Mouse (Mus musculus) myocyte (in vitro differentiated cells): ENCODE data around the gene Axin1. TPM values are rescaled to one million over a fixed set of nuclear protein-coding genes. Genes with fewer than 3 reads are reported as not detected.
"Not testable (repeated sequence)": the region's sequence is repeated elsewhere in the genome, so short reads cannot be mapped to it uniquely, and the experiment has no call there.

Experiments used
- H3K27me3 ChIP-seq: one replicate; pipeline ENCODE4 v1.6.1; 2011; ENCODE audit not compliant: control insufficient read depth, insufficient read depth, insufficient read length
- H3K36me3 ChIP-seq: one replicate; pipeline ENCODE4 v1.6.1; 2011; ENCODE audit not compliant: control insufficient read depth, insufficient read depth
- H3K4me2 ChIP-seq: one replicate; pipeline ENCODE4 v1.6.1; 2011; ENCODE audit warnings: low read depth, control low read depth
- H3K4me3 ChIP-seq: one replicate; pipeline ENCODE4 v1.5.1; 2011; ENCODE audit warnings: mild to moderate bottlenecking, control low read depth, moderate library complexity
- H3K79me2 ChIP-seq: one replicate; pipeline ENCODE4 v1.6.1; 2011; ENCODE audit not compliant: control insufficient read depth, insufficient read depth
- H3ac ChIP-seq: one replicate; pipeline ENCODE4 v1.6.1; 2011; ENCODE audit not compliant: control insufficient read depth, insufficient read length
- CEBPB ChIP-seq: IDR thresholded peaks from 2 replicates; pipeline ENCODE4 v1.6.1; 2011; ENCODE audit warnings: mild to moderate bottlenecking, moderate library complexity; ENCODE audit not compliant: poor library complexity, insufficient read depth, severe bottlenecking
- E2F4 ChIP-seq: IDR thresholded peaks from one replicate; pipeline ENCODE4 v1.6.1; 2011; ENCODE audit warnings: mild to moderate bottlenecking, control low read depth, moderate library complexity; ENCODE audit not compliant: insufficient read depth
- MAX ChIP-seq: IDR thresholded peaks from one replicate; pipeline ENCODE4 v1.6.1; 2011; ENCODE audit warnings: low read depth, mild to moderate bottlenecking, control low read depth
- MYOD1 ChIP-seq, 3 experiments: IDR thresholded peaks; one replicate each; pipeline ENCODE4 v1.6.1; 2011; ENCODE audit warnings: control low read depth in 2 of 3, low read depth in 2 of 3, mild to moderate bottlenecking in 2 of 3, moderate library complexity in 1 of 3; ENCODE audit not compliant: insufficient read length in 2 of 3, control insufficient read depth in 1 of 3
- MYOG ChIP-seq, 3 experiments: IDR thresholded peaks; one replicate each; pipeline ENCODE4 v1.6.1; 2011; ENCODE audit warnings: control low read depth in 2 of 3, low read depth in 2 of 3, mild to moderate bottlenecking in 2 of 3; ENCODE audit not compliant: insufficient read length in 2 of 3, control insufficient read depth in 1 of 3, insufficient read depth in 1 of 3
- POLR2A ChIP-seq: IDR thresholded peaks from one replicate; pipeline ENCODE4 v1.6.1; 2011; ENCODE audit warnings: low read depth, mild to moderate bottlenecking, control low read depth, moderate library complexity; ENCODE audit not compliant: insufficient read length
- POLR2AphosphoS2 ChIP-seq: IDR thresholded peaks from one replicate; pipeline ENCODE4 v1.6.1; 2011; ENCODE audit warnings: low read depth, control low read depth; ENCODE audit not compliant: insufficient read length
- REST ChIP-seq: IDR thresholded peaks from one replicate; pipeline ENCODE4 v1.6.1; 2011; ENCODE audit warnings: mild to moderate bottlenecking, control low read depth, moderate library complexity; ENCODE audit not compliant: insufficient read depth, insufficient read length
- SRF ChIP-seq: IDR thresholded peaks from one replicate; pipeline ENCODE4 v1.6.1; 2011; ENCODE audit warnings: low read depth; ENCODE audit not compliant: control insufficient read depth, insufficient read length
- TCF12 ChIP-seq: IDR thresholded peaks from one replicate; pipeline ENCODE4 v1.6.1; 2011; ENCODE audit warnings: mild to moderate bottlenecking, control low read depth; ENCODE audit not compliant: poor library complexity, insufficient read depth, severe bottlenecking
- TCF3 ChIP-seq: IDR thresholded peaks from one replicate; pipeline ENCODE4 v1.6.1; 2011; ENCODE audit warnings: low read depth, control low read depth; ENCODE audit not compliant: insufficient read length
- USF1 ChIP-seq: IDR thresholded peaks from one replicate; pipeline ENCODE4 v1.6.1; 2011; ENCODE audit warnings: low read depth, mild to moderate bottlenecking, control low read depth, moderate library complexity
- polyA plus RNA-seq: library from polyadenylated mRNA; unstranded; fragments of >200 nt; fragmentation: generic; extraction: Trizol; gene quantifications from one replicate; pipeline ENCODE4 v1.2.1, GENCODE M21; 2012; ENCODE audit warnings: missing spikeins

Axin1 gene
- polyA plus RNA-seq, 1 experiment, result 26.5 TPM

- Histone ChIP-seq H3K79me2 (peaks cover 95% of the 10 kb centered on the region), H3K4me2 (no peak overlapping the region), H3K4me3 (no peak overlapping the region), H3K27me3 (no peaks in the 10 kb centered on the region), H3K36me3 (peaks cover 7% of the 10 kb centered on the region), H3ac (no peak overlapping the region)
- no peak for TF ChIP-seq USF1
- TF ChIP-seq REST, result no peak
- TF ChIP-seq MYOG (IDR thresholded peaks at IDR 0.05; ENCODE audit: control insufficient read depth in 1 of 3, insufficient read depth in 1 of 3, insufficient read length in 2 of 3, low read depth in 2 of 3), result no peak
- TF ChIP-seq CEBPB, result no peak
- TF ChIP-seq POLR2A, result no peak
- TF ChIP-seq MAX, result no peak
- no peak for TF ChIP-seq TCF3
- TF ChIP-seq POLR2AphosphoS2, result no peak
- TF ChIP-seq E2F4, result no peak
- no peak for TF ChIP-seq MYOD1 (IDR thresholded peaks at IDR 0.05; ENCODE audit: control insufficient read depth in 1 of 3, insufficient read length in 2 of 3, low read depth in 2 of 3)
Observed at GRCm38 (mm10) chr17:26143386-26143785, 4.9 kb downstream of the Axin1 start.

GRCm38 (mm10) chr17:26149056-26149455, 10.6 kb downstream of the Axin1 start:
- Histone ChIP-seq H3ac (no peak overlapping the region), H3K79me2 (peaks cover 74% of the 10 kb centered on the region), H3K27me3 (no peaks in the 10 kb centered on the region), H3K4me3 (no peak overlapping the region), H3K36me3 (peaks cover 13% of the 10 kb centered on the region), H3K4me2 (no peak overlapping the region)
- TF ChIP-seq REST, result no peak
- TF ChIP-seq POLR2A, result no peak
- TF ChIP-seq TCF12, result no peak
- no peak for TF ChIP-seq CEBPB
- TF ChIP-seq TCF3, result no peak
- no peak for TF ChIP-seq MYOG (IDR thresholded peaks at IDR 0.05; ENCODE audit: control insufficient read depth in 1 of 3, insufficient read depth in 1 of 3, insufficient read length in 2 of 3, low read depth in 2 of 3)
- no peak for TF ChIP-seq E2F4
- TF ChIP-seq MYOD1 (IDR thresholded peaks at IDR 0.05; ENCODE audit: control insufficient read depth in 1 of 3, insufficient read length in 2 of 3, low read depth in 2 of 3), result no peak
- TF ChIP-seq MAX, result no peak

- peaks cover 6% of the 10 kb centered on the region for H3K36me3 ChIP-seq
- H3K4me3 ChIP-seq, result no peak overlapping the region
- no peak for TF ChIP-seq REST
- TF ChIP-seq E2F4, result no peak
- no peak for TF ChIP-seq SRF
- TF ChIP-seq USF1, result no peak
- TF ChIP-seq TCF12, result no peak
- TF ChIP-seq MYOD1 (IDR thresholded peaks at IDR 0.05; ENCODE audit: control insufficient read depth in 1 of 3, insufficient read length in 2 of 3, low read depth in 2 of 3), result no peak
- TF ChIP-seq POLR2A, result no peak
- no peak for TF ChIP-seq MAX
- H3K4me2 ChIP-seq, result no peak overlapping the region
- no peaks in the 10 kb centered on the region for H3K27me3 ChIP-seq
- H3K79me2 ChIP-seq, result peaks cover 60% of the 10 kb centered on the region
- H3ac ChIP-seq, result no peak overlapping the region
Observed at GRCm38 (mm10) chr17:26151886-26152630, 13.6 kb downstream of the Axin1 start.

- Histone ChIP-seq H3K4me2 (no peak overlapping the region), H3K27me3 (no peaks in the 10 kb centered on the region)
- TF ChIP-seq POLR2A (no peak), MYOD1 (IDR thresholded peaks at IDR 0.05; ENCODE audit: control insufficient read depth in 1 of 3, insufficient read length in 2 of 3, low read depth in 2 of 3) (no peak), MAX (no peak), SRF (no peak), USF1 (no peak), TCF12 (no peak), E2F4 (no peak), REST (no peak), POLR2AphosphoS2 (no peak), CEBPB (no peak), TCF3 (no peak), MYOG (IDR thresholded peaks at IDR 0.05; ENCODE audit: control insufficient read depth in 1 of 3, insufficient read depth in 1 of 3, insufficient read length in 2 of 3, low read depth in 2 of 3) (no peak)
Observed at GRCm38 (mm10) chr17:26162736-26163135, 24.2 kb downstream of the Axin1 start.

GRCm38 (mm10) chr17:26168039-26168438, 29.6 kb downstream of the Axin1 start:
- H3K4me3 ChIP-seq, result no peak overlapping the region
- TF ChIP-seq MYOD1 (IDR thresholded peaks at IDR 0.05; ENCODE audit: control insufficient read depth in 1 of 3, insufficient read length in 2 of 3, low read depth in 2 of 3) (no peak), MAX (no peak), REST (no peak), TCF3 (no peak), E2F4 (no peak)
- peaks cover 46% of the 10 kb centered on the region for H3K79me2 ChIP-seq
- H3ac ChIP-seq, result no peak overlapping the region
- H3K36me3 ChIP-seq, result no peaks in the 10 kb centered on the region
- no peak overlapping the region for H3K4me2 ChIP-seq
- no peaks in the 10 kb centered on the region for H3K27me3 ChIP-seq

More at GRCm38 (mm10) chr17:26162736-26163135, 24.2 kb downstream of the Axin1 start:
- Histone ChIP-seq H3K36me3 (no peaks in the 10 kb centered on the region), H3K79me2 (peaks cover 73% of the 10 kb centered on the region), H3K4me3 (no peak overlapping the region), H3ac (no peak overlapping the region)

- H3ac ChIP-seq, H3K79me2 ChIP-seq, H3K4me3 ChIP-seq, H3K27me3 ChIP-seq, H3K4me2 ChIP-seq, H3K36me3 ChIP-seq: not testable (repeated sequence)
Observed at GRCm38 (mm10) chr17:26175248-26175647, 36.8 kb downstream of the Axin1 start.
